Mouse (Mus musculus): Measurements from ENCODE around the gene Cntnap5a.

Cntnap5a gene

GRCm38 (mm10) chr1:115684518-115685368 is at the start of gene Cntnap5a:
Cntnap5a (plus strand) TSS chr1:115684756.
- CTCF ChIA-PET, result no interaction called here
- POLR2A ChIA-PET, result interaction anchor here in 1 of 4 experiments (0.7 kb wide), 2 partner anchors 266 to 902 kb away, joined by 3 read pairs; no protein-coding TSS in a partner anchor

DNA sequence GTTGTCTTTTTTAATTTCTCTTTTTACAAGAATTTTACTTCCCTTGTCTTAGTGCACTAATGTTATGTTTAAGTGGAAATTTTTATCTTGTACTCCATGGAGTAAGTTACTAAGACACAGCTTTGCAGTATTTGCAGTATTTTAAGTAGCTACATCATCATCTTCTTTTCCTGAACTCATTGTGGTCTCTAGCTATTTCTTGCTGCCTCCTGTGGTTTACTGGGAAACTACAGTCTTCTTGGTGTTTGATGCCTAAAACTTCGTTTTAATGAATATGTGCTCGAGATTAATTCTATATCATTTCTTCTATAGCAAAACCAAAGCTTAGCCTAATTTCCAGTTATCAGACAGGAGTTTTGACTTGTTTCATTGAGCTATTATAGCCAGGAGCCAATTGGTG is 37.6 kb upstream of the Cntnap5a start:
- POLR2A ChIA-PET, result no interaction called here
- CTCF ChIA-PET, result no interaction called here

DNA sequence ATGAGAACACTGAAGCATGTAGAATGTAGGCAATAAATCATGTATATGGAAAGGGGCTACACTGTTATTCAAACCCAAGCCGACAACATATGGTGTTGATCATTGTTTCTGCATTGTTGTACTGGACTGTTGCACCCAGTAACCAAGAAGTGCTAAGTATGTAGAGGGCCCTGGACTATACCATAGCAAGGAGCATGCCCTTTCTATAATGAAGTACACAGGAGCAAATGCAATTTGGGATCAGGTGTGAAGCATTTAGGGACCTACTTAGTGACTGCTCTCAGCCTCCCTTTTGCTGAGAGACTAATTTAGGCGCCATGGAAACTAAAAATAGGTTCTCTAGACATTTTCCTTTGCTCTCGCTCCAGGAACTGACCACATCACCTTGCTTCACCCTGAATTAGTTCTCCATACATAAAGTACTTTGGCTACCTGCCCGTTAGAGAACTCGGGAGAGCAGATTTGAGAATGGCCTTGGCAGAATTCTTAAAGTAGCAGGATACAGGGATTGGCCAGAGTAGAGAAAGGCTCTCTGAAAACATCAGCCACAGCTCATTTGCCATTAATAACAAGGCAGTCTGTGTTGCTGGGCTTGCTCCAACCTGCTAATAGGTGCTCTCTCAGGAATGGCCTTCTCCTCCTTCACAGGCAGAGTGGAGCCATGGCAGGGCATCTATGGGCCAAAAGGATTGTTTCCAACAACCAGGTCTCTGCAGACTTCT is 26.1 kb upstream of the Cntnap5a start:
- POLR2A ChIA-PET, result no interaction called here
- CTCF ChIA-PET, result no interaction called here

DNA sequence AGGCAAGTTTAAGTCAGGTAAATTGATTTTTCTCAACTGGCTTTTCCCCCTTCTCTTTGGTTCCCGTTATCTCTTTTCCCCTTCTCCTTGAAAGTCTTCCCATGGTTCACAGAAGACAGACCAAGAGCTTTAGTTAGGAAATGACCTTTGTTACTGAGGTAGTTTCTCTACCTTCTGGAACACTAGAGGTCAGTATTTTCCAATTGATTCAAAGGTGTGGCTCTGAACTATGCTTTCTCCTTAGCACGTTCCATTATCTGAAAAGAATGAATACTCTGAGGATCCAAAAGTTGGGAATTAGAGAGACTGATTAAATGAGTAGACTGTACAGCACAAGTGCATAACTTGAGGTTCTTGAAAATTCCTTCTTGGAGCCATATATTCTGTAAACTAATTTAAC is 1.9 kb downstream of the Cntnap5a start:
- ChIA-PET CTCF (interaction anchor here in 1 of 4 experiments (0.6 kb wide), 1 partner anchor 926 kb away, joined by 5 read pairs; no protein-coding TSS in a partner anchor), POLR2A (no interaction called here)

DNA sequence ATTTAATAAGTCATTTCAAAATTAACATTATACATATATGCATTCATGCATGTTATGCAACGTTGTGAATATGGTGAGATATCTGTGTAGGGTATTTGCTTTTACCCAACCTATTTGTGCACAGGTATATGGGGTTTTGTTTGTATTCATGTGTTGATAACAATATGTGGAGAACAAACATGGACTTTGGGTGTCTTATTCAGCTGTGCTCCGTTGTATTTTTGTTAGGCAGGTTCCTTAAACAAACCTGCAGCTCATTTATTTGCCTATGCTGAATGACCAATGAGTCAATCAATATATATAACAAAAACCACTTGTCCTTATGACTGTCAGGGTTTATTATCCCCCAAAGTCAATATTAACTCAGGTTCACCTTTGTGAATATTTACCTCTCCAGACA is 15.2 kb downstream of the Cntnap5a start:
- CTCF ChIA-PET, result interaction anchor here in 1 of 4 experiments (0.6 kb wide), 1 partner anchor 17 kb away, joined by 6 read pairs; no protein-coding TSS in a partner anchor
- POLR2A ChIA-PET, result interaction anchor here in 1 of 4 experiments (1.2 kb wide), 1 partner anchor 17 kb away, joined by 3 read pairs; no protein-coding TSS in a partner anchor

DNA sequence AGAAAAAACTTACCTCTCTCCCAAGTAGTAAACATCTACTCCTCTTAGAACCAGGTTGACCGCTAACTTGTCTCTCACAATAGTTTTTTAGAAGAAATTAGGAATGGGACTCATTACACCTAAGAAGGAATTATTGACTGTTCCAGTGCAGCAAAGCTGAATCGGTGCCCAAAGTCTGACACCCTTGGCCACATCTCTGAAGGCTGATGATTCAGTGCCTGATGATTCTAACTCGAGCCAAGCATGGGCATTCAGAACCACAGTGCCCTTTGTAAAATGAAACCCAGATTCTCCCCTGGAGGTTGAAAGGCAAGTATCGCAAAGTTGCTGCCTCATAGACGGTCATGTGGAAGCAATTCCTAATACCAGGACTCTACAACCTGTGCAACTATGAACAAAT is 58.0 kb downstream of the Cntnap5a start:
- ChIA-PET POLR2A (no interaction called here), CTCF (no interaction called here)

- ChIA-PET POLR2A (no interaction called here), CTCF (no interaction called here)
These were observed 61.0 kb downstream of the Cntnap5a start for GRCm38 (mm10) chr1:115745569-115745968.

DNA sequence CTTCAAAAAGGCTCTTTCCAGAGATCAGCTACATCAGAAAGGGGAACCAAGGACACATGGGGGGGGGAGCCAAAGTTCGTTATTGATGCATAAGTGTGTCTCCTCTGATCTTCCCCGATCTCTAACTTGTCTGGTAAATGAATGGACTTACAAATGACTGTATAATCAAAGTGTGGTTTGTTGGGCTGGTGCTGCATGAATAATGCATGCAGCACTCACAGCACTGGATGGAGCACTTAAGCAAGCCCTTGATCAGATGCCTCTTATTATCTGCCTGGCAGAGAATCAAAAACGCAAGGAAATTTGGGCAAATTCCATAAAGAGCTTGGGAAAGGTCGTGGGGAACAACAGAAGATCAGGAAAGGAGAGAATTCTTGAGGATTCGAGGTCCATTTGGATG is 100.2 kb downstream of the Cntnap5a start:
- CTCF ChIA-PET, result no interaction called here
- POLR2A ChIA-PET, result interaction anchor here in 1 of 4 experiments (0.6 kb wide), 1 partner anchor 10 kb away, joined by 4 read pairs; no protein-coding TSS in a partner anchor

DNA sequence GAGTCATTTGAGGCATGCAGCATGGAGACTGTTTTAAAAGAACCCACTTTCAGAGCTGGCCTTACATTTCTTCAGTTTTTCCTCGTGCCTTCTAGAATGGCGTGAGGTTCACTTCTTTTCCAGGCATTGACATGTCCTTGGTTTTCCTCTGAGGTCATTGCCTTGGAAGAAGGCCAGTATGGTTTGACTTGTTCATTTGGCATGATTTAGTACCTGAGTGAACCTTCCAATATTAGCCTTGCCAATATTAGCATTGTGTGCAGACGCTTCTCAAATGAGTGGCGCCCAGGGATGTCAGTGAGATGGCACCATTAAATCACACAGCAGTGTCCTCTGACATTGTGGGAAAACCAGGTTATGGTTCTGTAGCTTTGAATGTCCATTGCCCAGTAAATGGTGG is 158.0 kb downstream of the Cntnap5a start:
- ChIA-PET POLR2A (no interaction called here), CTCF (no interaction called here)

DNA sequence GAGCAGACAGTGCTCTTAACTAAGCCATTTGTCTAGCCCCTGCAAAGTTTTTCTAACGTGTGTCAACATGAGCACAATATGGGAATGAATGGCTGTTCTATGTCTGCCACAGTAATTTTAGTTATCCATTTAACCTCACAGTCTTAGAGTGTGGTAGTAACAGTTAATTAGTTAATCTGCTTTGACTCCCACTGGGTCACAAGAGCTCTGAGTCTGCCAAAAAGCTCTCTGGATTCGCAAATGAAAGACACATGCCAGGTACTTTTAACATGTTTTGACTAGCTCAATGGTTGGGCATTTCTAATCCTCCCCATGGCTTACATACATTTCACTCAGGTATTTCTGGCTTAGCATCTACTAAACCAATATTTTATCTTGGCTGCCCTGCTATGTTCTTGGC is 163.0 kb downstream of the Cntnap5a start:
- POLR2A ChIA-PET, result no interaction called here
- CTCF ChIA-PET, result no interaction called here

DNA sequence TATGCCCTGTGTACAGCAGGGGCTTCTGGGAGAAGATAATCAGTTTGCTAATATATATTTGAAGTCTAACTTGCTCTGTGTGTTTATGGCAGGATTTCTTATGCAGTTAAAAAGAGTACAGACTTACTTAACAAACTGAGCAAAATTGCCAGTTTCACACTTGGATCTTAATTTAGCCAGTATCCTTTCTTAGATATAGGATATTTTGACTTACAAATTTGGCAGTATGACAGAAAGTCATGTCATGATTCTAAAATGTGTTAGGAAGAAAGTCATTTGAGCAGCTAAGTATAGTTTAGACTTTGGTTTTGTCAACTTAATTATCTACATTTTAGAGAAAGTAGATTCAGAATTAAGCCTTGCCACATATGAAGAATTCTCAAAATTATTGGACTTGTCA is 167.7 kb downstream of the Cntnap5a start:
- POLR2A ChIA-PET, result no interaction called here

GRCm38 (mm10) chr1:115918396-115918795 is 233.8 kb downstream of the Cntnap5a start:
- CTCF ChIA-PET, result no interaction called here

More for the DNA sequence above, 167.7 kb downstream of the Cntnap5a start:
- CTCF ChIA-PET, result no interaction called here

GRCm38 (mm10) chr1:115925953-115926665 is 241.6 kb downstream of the Cntnap5a start:
- ChIA-PET CTCF (no interaction called here), POLR2A (no interaction called here)

More at GRCm38 (mm10) chr1:115918396-115918795, 233.8 kb downstream of the Cntnap5a start:
- POLR2A ChIA-PET, result no interaction called here

DNA sequence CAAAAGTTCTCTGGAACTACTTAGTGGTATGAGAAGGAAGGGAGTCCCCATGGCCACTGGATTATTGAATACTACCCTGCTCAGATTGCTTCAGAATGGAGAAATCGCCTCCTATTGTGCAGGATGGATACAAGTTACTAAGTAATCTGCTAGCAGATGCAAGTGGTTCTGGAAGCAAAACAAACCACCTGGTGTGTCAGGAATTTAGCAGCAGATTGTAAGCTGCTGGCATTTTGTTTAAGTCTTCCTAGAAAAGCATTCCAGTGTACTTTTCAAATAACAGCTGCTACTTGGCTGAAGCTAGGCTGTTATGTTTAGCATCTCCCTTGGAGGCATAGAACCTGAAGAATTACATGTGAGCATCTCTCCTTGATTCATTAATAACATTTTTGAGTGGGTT is 247.5 kb downstream of the Cntnap5a start:
- ChIA-PET CTCF (no interaction called here), POLR2A (no interaction called here)

DNA sequence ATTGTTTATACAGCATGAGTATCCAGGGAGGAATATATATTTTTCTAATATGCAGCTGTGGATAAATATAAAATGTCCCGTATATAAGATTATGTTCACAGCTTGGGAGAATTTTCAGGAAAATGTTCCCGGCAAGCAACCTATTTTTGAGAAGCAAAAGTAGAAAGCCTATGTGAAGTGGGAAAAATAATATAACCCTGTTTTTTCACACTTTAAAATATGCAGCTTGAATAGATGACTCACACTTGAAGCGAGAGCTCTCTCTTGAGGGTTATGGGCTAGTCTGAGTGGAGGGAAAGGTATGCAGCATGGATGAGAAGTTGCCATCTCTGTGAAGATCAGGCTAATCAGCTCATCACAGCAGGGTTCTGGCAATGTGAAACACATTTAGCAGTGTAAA is 261.3 kb downstream of the Cntnap5a start:
- CTCF ChIA-PET, result interaction anchor here in 1 of 4 experiments (0.6 kb wide), 1 partner anchor 107 kb away, joined by 4 read pairs; no protein-coding TSS in a partner anchor
- POLR2A ChIA-PET, result no interaction called here

GRCm38 (mm10) chr1:115956528-115956927 is 272.0 kb downstream of the Cntnap5a start:
- POLR2A ChIA-PET, result no interaction called here
- CTCF ChIA-PET, result no interaction called here

GRCm38 (mm10) chr1:115964993-115965575 is 280.5 kb downstream of the Cntnap5a start:
- ChIA-PET CTCF (no interaction called here), POLR2A (no interaction called here)

- ChIA-PET POLR2A (no interaction called here), CTCF (no interaction called here)
These were observed 305.6 kb downstream of the Cntnap5a start for GRCm38 (mm10) chr1:115990204-115990603.

GRCm38 (mm10) chr1:116015768-116016167 is 331.2 kb downstream of the Cntnap5a start:
- ChIA-PET CTCF (no interaction called here), POLR2A (no interaction called here)

DNA sequence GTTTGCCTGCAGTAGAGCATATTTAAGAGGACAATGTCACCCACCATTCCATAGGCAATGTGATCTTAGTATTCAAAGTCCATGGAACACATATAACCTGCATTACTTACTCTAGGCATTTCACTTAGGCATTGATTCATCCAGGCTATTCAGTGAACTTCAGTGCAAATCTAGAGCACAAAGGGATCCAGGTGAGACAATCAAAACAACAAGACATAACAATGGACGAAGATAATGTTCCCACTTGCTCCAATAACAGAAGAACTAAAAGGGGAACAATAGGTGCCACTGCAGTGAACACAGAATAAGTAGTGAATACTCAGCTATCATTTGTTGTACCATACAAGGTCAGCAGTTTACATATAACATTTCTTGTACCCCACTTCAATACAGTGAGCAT is 345.1 kb downstream of the Cntnap5a start:
- ChIA-PET POLR2A (no interaction called here), CTCF (no interaction called here)

All from embryonic stem cell, embryonic (primary cell).